Mouse (Mus musculus) embryonic facial prominence, embryonic 13.5 days (tissue): ENCODE measurements around the gene Rpap3. TPM values are rescaled to one million over a fixed set of nuclear protein-coding genes. Genes with fewer than 3 reads are reported as not detected.

Experiments
- ATAC-seq: fragments of 200-750 bp; cut with Nextera tagmentation; 2 replicates; pipeline ENCODE4 v1.8.0; 2017; ENCODE audit warnings: low read depth; ENCODE audit not compliant: insufficient number of reproducible peaks, insufficient read depth, low FRiP score, low TSS enrichment
- H3K27ac ChIP-seq: fragments of 300-500 bp; sonication (generic); 2 replicates; pipeline ENCODE4 v1.5.1; 2015; ENCODE audit warnings: moderate library complexity, mild to moderate bottlenecking, inconsistent platforms
- H3K27me3 ChIP-seq: fragments of 300-500 bp; sonication (generic); 2 replicates; pipeline ENCODE4 v1.6.1; 2015; ENCODE audit warnings: mild to moderate bottlenecking, inconsistent platforms
- H3K36me3 ChIP-seq: fragments of 300-500 bp; sonication (generic); 2 replicates; pipeline ENCODE4 v1.6.1; 2015; ENCODE audit warnings: mild to moderate bottlenecking, inconsistent platforms
- H3K4me1 ChIP-seq: fragments of 300-500 bp; sonication (generic); 2 replicates; pipeline ENCODE4 v1.6.1; 2015; ENCODE audit warnings: inconsistent platforms
- H3K4me2 ChIP-seq: fragments of 300-500 bp; sonication (generic); 2 replicates; pipeline ENCODE4 v1.6.1; 2015; ENCODE audit warnings: moderate library complexity, mild to moderate bottlenecking, inconsistent platforms
- H3K4me3 ChIP-seq: fragments of 300-500 bp; sonication (generic); 2 replicates; pipeline ENCODE4 v1.5.1; 2015; ENCODE audit warnings: mild to moderate bottlenecking, inconsistent platforms
- H3K9ac ChIP-seq: fragments of 300-500 bp; sonication (generic); 2 replicates; pipeline ENCODE4 v1.6.1; 2015; ENCODE audit warnings: mild to moderate bottlenecking, inconsistent platforms
- H3K9me3 ChIP-seq: fragments of 300-500 bp; sonication (generic); 2 replicates; pipeline ENCODE4 v1.6.1; 2016; ENCODE audit warnings: inconsistent platforms
- WGBS: fragments of 180-500 bp; shearing (Covaris S2); methylation state at CpG from one replicate; pipeline ENCODE4 v1.1.7; 2015; ENCODE audit warnings: mixed read lengths; 5-methylcytosine and 5-hydroxymethylcytosine counted together
- polyA plus RNA-seq: library from polyadenylated mRNA; unstranded; fragments of >200 nt; fragmentation: Nextera tagmentation; extraction: Ambion mirVana; gene quantifications from 2 replicates; pipeline ENCODE4 v1.2.1, GENCODE M21; 2015

The Rpap3 gene
- polyA plus RNA-seq, 1 experiment from 2014 or later: 28.7 TPM

- no peaks in the 10 kb centered on the region for H3K9me3 ChIP-seq
- 90% methylated on average over 10 of the region's 10 CpGs for WGBS
- no peak for ATAC-seq
Measured at GRCm38 (mm10) chr15:97746278-97746677, 40.7 kb upstream of the Rpap3 start.

GRCm38 (mm10) chr15:97745331-97745730, 39.7 kb upstream of the Rpap3 start:
- H3K4me2 ChIP-seq: no peak overlapping the region
- no peak for ATAC-seq
- 0 out of 2 replicates have a peak, but pooled peaks cover 5% of the 10 kb centered on the region for H3K36me3 ChIP-seq
- H3K27ac ChIP-seq: no peak overlapping the region; the same call in 1 of the 2 replicates
- H3K9me3 ChIP-seq: no peaks in the 10 kb centered on the region
- WGBS: 76% methylated on average over 10 of the region's 10 CpGs
- H3K4me1 ChIP-seq: peaks cover 19% of the 10 kb centered on the region
- no peaks in the 10 kb centered on the region for H3K27me3 ChIP-seq
- H3K4me3 ChIP-seq: no peak overlapping the region
- no peak overlapping the region for H3K9ac ChIP-seq

More at GRCm38 (mm10) chr15:97746278-97746677, 40.7 kb upstream of the Rpap3 start:
- Histone ChIP-seq H3K27me3 (no peaks in the 10 kb centered on the region), H3K4me1 (peaks cover 27% of the 10 kb centered on the region), H3K9ac (no peak overlapping the region), H3K4me2 (no peak overlapping the region), H3K27ac (no peak overlapping the region), H3K36me3 (0 out of 2 replicates have a peak, but pooled peaks cover 5% of the 10 kb centered on the region), H3K4me3 (no peak overlapping the region)

- 68% methylated on average over 10 of the region's 10 CpGs for WGBS
- Histone ChIP-seq H3K9me3 (no peaks in the 10 kb centered on the region), H3K36me3 (0 out of 2 replicates have a peak, but pooled peaks cover 5% of the 10 kb centered on the region), H3K4me1 (peaks cover 15% of the 10 kb centered on the region), H3K27me3 (no peaks in the 10 kb centered on the region), H3K9ac (no peak overlapping the region), H3K27ac (no peak overlapping the region; the same call in 1 of the 2 replicates), H3K4me2 (no peak overlapping the region), H3K4me3 (no peak overlapping the region)
- no peak for ATAC-seq
Measured at GRCm38 (mm10) chr15:97744930-97745329, 39.3 kb upstream of the Rpap3 start.

- H3K9ac ChIP-seq: no peak overlapping the region
- no peaks in the 10 kb centered on the region for H3K9me3 ChIP-seq
- 0 out of 2 replicates have a peak, but pooled peaks cover 5% of the 10 kb centered on the region for H3K36me3 ChIP-seq
- H3K27me3 ChIP-seq: no peaks in the 10 kb centered on the region
- peaks cover 9% of the 10 kb centered on the region for H3K4me1 ChIP-seq
- H3K4me2 ChIP-seq: no peak overlapping the region
- H3K27ac ChIP-seq: no peak overlapping the region
- ATAC-seq: no peak
- no peak overlapping the region for H3K4me3 ChIP-seq
- WGBS: 81% methylated on average over 11 of the region's 12 CpGs
Measured at GRCm38 (mm10) chr15:97743961-97744525, 38.4 kb upstream of the Rpap3 start.

- no peak overlapping the region for H3K4me3 ChIP-seq
- WGBS: 83% methylated on average over 5 of the region's 5 CpGs
- no peaks in the 10 kb centered on the region for H3K27me3 ChIP-seq
- 0 out of 2 replicates have a peak, but pooled peaks cover 5% of the 10 kb centered on the region for H3K36me3 ChIP-seq
- H3K27ac ChIP-seq: no peak overlapping the region
- H3K9ac ChIP-seq: no peak overlapping the region
- peaks cover 9% of the 10 kb centered on the region for H3K4me1 ChIP-seq
- ATAC-seq: no peak
- no peaks in the 10 kb centered on the region for H3K9me3 ChIP-seq
- no peak overlapping the region for H3K4me2 ChIP-seq
Measured at GRCm38 (mm10) chr15:97743210-97743609, 37.6 kb upstream of the Rpap3 start.

GRCm38 (mm10) chr15:97742600-97742999, 37.0 kb upstream of the Rpap3 start:
- H3K4me3 ChIP-seq: no peak overlapping the region
- ATAC-seq: no peak
- H3K9me3 ChIP-seq: no peaks in the 10 kb centered on the region
- WGBS: 64% methylated on average over 4 of the region's 4 CpGs
- H3K27ac ChIP-seq: no peak overlapping the region
- no peaks in the 10 kb centered on the region for H3K27me3 ChIP-seq
- H3K36me3 ChIP-seq: 0 out of 2 replicates have a peak, but pooled peaks cover 5% of the 10 kb centered on the region
- peaks cover 9% of the 10 kb centered on the region for H3K4me1 ChIP-seq
- H3K9ac ChIP-seq: no peak overlapping the region
- H3K4me2 ChIP-seq: no peak overlapping the region

- Histone ChIP-seq H3K4me1 (peaks cover 9% of the 10 kb centered on the region), H3K4me3 (no peak overlapping the region), H3K27ac (no peak overlapping the region), H3K9me3 (no peaks in the 10 kb centered on the region), H3K9ac (no peak overlapping the region), H3K27me3 (no peaks in the 10 kb centered on the region), H3K4me2 (no peak overlapping the region), H3K36me3 (0 out of 2 replicates have a peak, but pooled peaks cover 4% of the 10 kb centered on the region)
- WGBS: 56% methylated on average over 7 of the region's 7 CpGs
- ATAC-seq: no peak
Measured at GRCm38 (mm10) chr15:97742074-97742473, 36.4 kb upstream of the Rpap3 start.

GRCm38 (mm10) chr15:97741662-97742061, 36.0 kb upstream of the Rpap3 start:
- H3K4me2 ChIP-seq: no peak overlapping the region
- H3K36me3 ChIP-seq: no peaks in the 10 kb centered on the region
- no peak overlapping the region for H3K4me3 ChIP-seq
- H3K27me3 ChIP-seq: no peaks in the 10 kb centered on the region
- 80% methylated on average over 12 of the region's 12 CpGs for WGBS
- H3K9ac ChIP-seq: no peak overlapping the region
- ATAC-seq: no peak
- H3K9me3 ChIP-seq: no peaks in the 10 kb centered on the region
- H3K27ac ChIP-seq: no peak overlapping the region
- H3K4me1 ChIP-seq: peaks cover 9% of the 10 kb centered on the region

- Histone ChIP-seq H3K9ac (no peak overlapping the region), H3K4me1 (peaks cover 6% of the 10 kb centered on the region), H3K9me3 (no peaks in the 10 kb centered on the region), H3K27me3 (no peaks in the 10 kb centered on the region), H3K4me3 (no peak overlapping the region), H3K27ac (no peak overlapping the region), H3K36me3 (no peaks in the 10 kb centered on the region), H3K4me2 (no peak overlapping the region)
- no peak for ATAC-seq
- 84% methylated on average over 9 of the region's 9 CpGs for WGBS
Measured at GRCm38 (mm10) chr15:97740283-97740732, 34.7 kb upstream of the Rpap3 start.

- 87% methylated on average over 7 of the region's 7 CpGs for WGBS
- Histone ChIP-seq H3K4me1 (no peaks in the 10 kb centered on the region), H3K9me3 (no peaks in the 10 kb centered on the region), H3K36me3 (no peaks in the 10 kb centered on the region), H3K4me3 (no peak overlapping the region), H3K4me2 (no peak overlapping the region), H3K27ac (no peak overlapping the region), H3K9ac (no peak overlapping the region), H3K27me3 (no peaks in the 10 kb centered on the region)
- no peak for ATAC-seq
Measured at GRCm38 (mm10) chr15:97738923-97739322, 33.3 kb upstream of the Rpap3 start.

GRCm38 (mm10) chr15:97731988-97732387, 26.4 kb upstream of the Rpap3 start:
- no peak for ATAC-seq
- H3K4me2 ChIP-seq: no peak overlapping the region
- H3K9ac ChIP-seq: no peak overlapping the region
- no peak overlapping the region for H3K27ac ChIP-seq
- H3K4me1 ChIP-seq: no peaks in the 10 kb centered on the region
- H3K36me3 ChIP-seq: no peaks in the 10 kb centered on the region
- no peaks in the 10 kb centered on the region for H3K27me3 ChIP-seq
- H3K9me3 ChIP-seq: no peaks in the 10 kb centered on the region
- WGBS: 91% methylated on average over 11 of the region's 11 CpGs
- no peak overlapping the region for H3K4me3 ChIP-seq

GRCm38 (mm10) chr15:97731111-97731510, 25.5 kb upstream of the Rpap3 start, which contains the start of gene Endou:
TSS of gene Endou (minus strand) at chr15:97731339.
- WGBS: 83% methylated on average over 8 of the region's 8 CpGs

More at GRCm38 (mm10) chr15:97731111-97731510, 25.5 kb upstream of the Rpap3 start, which contains the start of gene Endou:
- Histone ChIP-seq H3K9me3 (no peaks in the 10 kb centered on the region), H3K4me3 (no peak within 1 kb of the TSS), H3K9ac (no peak within 1 kb of the TSS), H3K27me3 (no peaks in the 10 kb centered on the region), H3K4me1 (no peaks in the 10 kb centered on the region), H3K4me2 (no peak within 1 kb of the TSS), H3K27ac (no peak within 1 kb of the TSS), H3K36me3 (no peaks in the 10 kb centered on the region)
- ATAC-seq: no peak
